Mouse (Mus musculus): ENCODE results near the gene Fbxw2.
"Not testable (repeated sequence)": the region's sequence is repeated elsewhere in the genome, so short reads cannot be mapped to it uniquely, and the experiment has no call there.

Fbxw2 gene

DNA sequence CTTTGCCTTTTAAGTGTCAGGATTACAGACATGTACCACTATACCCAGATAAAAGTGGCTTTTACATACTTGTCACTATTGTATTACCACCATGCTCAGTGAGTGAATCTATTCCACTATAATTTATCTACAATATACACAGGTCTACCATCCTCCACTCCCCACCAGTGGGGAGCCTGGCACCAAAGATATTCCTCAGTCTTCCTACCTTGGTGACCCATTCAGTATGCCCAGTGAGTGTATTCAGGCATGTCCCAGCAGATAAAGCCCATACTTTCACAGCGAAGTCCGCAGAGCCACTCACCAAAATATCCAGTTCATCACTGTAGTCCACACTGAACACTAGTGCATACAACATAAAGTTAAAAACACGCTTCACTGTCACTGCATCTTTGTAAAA, 15.3 kb downstream of the Fbxw2 start:
- DNase-seq, result no peak

DNA sequence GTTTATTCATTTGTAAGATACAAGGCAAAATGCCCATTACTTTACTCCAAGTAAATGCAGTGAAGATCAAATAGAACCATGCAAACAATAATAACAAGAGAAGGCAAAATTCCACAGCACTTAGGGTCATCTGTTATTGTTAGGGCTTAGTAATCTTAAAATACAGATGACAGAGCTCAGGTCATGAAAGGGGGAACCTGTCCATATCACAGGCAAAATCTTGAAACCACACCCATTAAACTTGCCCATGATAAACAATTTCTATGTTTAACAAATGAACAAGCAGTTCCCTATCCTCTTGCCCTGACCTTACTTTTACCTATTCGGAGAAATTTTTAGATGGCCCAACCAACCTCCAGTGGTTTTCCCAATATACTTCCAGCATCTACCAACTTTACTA, 16.5 kb downstream of the Fbxw2 start:
- no peak for DNase-seq

DNA sequence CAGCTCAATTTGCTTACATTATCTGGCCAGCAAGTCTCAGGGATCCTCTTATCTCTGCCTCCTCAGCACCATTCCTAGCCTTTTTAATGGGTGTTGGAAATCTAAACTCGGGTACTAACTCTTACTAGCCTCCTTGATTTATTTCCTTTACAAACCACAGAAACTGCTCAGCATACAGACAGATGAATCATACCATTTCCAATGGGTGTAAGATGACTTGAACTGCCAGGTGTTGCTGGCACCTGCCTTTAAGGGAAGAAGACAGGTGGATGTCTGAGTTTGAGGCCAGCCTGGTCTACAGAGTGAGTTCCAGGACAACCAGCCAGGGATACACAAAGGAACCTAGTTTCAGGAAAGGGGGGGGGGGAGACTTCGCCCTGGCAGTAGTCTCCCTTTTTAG, 18.1 kb downstream of the Fbxw2 start:
- DNase-seq, result no peak

DNA sequence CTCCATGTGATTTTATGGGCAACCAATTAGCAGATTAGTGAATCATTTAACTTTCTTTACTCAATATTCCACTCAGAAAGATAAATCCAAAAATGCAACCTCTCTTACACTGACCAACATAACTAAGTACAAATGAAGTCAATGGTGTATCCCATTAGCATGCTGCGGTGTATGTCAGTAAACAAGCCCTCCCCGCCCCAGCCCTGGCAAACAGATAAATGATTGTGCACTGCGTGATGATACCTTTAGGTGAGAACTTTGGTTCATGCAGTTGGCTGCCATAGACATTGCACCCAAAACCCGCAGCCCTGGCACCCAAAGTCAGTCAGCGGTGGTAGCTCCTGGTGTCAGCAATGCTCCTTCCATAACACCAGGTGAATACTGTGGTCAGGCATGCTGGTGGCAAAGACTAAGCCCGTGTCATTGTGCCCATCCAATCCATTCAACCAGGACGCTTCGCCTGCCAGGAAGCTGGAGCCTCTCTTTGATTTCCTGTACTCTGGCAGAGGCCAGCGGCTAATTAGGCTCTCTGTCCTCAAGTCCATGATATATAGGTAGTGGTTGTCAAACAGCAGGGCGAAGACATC, 20.7 kb downstream of the Fbxw2 start:
- DNase-seq, result no peak

DNA sequence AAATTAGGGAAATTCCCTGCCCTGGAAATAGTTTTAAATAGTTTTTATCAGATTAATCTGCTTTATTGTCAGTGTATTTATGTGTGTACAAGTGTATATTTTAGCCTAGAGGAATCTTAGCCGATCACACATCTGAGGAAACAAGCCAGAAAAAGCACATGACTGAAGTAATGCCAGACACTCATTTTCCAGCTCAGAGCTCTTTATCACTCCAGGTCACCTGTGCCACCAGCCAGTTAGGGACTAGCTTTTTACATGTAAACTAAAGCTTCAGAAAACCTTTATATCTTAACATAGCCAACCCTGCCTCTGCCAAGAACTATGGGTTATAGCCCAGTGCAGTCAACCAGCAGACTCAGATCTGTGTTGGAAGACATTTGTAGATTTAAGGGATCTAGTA, 21.3 kb downstream of the Fbxw2 start:
- DNase-seq, result no peak

DNA sequence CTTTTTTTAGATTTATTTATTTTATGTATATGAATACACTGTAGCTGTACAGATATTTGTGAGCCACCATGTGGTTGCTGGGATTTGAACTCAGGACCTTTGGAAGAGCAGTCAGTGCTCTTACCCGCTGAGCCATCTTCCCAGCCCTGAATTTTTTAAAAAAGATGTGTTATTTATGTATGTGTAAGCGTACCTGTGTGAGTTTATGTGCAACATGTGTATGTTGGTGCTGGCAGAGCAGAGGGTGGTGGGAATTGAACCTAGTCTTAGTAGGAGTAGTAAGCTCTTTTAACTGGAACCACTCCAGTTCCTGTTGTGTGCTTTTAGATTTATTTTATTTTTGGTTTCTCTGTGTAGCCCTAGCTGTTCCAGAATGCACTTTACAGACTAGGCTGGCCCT, 21.9 kb downstream of the Fbxw2 start:
- no peak for DNase-seq

DNA sequence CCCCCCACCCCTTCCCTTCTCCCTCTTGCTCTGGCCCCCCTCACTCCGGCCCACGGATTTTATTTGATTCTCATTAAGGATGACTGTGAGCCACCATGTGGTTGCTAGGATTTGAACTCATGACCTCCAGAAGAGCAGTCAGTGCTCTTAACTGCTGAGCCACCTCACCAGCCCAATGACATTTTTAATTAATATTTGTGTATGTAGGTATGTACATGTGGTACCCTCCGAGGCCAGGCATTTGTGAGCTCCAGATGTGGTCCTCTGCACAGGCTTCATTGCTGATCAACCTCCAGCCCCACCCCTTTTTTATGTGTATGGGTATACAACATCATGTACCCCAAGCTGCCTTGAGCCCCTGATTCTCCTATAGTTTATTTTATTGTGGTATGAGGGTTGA, 22.4 kb downstream of the Fbxw2 start:
- DNase-seq, result no peak

DNA sequence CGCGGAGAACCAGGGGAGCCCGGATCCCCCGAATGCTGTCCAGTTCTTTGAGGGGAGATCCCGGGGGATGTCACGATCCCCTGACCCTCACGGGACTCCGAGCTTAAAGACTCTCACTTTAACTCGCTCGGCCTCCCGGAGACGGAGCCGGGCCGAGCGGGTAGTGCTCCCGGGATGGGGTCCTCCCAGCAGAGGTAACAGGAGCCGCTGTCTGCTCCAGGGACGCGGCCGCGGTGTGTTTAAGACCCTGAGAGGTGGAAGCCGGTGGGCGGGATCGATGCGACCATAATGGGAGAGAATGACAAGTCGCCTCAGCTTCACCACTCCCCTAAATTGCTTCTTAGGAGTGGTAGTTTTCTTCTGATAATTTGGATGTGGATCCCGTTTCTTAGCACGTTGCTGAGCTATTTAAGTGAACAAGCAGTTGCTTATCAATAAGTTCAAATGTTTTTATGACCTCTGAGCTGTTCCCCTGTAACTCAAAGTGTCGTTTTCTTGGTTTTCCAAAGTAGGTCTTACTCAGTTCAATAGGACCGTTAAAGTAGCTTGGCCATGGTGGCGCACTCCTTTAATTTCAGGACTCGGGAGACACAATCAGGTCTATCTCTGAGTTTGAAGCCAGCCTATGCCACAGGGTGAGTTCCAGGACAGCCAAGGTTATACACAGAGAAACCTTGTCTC, 23.4 kb downstream of the Fbxw2 start:
- DNase-seq, result peak; percentile 43

DNA sequence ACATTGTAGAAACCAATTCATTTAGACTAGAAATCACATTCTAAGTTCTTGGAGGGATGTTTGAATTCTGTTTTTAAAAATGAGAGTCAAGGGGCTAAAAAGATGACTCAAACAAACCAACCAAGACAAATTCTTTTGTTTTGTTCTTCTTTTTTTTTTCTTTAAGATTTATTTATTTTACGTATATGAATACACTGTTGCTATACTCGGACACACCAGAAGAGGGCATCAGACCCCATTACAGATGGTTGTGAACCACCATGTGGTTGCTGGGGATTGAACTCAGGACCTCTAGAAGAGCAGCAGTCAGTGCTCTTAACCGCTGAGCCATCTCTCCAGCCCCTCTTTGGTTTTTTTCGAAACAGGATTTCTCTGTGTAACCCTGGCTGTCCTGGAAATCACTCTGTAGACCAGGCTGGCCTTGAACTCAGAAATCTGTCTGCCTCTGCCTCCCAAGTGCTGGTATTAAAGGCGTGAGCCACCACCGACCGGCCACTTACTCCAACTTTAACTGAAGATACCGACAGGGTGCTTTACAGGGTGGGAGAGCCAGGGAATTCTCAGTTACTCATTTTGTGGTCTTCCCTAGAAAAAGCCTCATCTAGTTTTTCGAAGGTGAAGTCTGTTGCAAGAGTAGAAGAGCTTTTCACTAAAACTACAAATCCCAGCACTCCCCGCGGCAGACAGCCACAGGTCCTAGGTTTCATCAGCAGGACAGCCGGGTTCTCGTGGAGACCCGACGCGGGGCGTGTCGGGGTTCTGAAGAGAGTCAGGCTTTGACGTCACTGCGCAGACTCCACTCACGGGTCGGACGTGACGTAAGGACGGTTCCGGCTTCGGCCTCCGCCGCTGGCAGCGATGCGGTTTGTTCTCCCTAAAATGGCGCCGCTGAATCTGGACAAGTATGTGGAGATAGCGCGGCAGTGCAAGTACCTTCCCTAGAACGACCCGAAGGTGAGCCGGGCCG, 24.3 kb downstream of the Fbxw2 start:
- DNase-seq, result peak; percentile 97

DNA sequence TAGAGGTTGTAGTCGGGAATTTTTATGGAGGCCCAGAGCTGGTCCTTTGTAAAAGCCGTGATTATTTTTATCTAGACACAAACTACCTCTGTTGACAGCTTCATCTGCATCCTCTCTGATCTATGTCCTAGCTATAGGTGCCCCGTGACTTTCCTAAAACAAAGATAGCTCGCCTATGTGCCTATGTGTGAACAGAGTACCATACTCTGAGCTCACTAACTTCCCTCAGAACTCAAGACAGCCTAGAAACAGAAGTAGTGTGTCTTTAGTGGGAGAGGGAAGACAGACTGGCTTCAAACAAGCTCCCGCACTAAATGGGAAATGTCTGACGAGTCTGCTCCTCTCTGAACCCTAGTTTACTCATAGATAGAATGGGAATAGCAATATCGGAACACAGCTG, 25.7 kb downstream of the Fbxw2 start:
- DNase-seq, result no peak

DNA sequence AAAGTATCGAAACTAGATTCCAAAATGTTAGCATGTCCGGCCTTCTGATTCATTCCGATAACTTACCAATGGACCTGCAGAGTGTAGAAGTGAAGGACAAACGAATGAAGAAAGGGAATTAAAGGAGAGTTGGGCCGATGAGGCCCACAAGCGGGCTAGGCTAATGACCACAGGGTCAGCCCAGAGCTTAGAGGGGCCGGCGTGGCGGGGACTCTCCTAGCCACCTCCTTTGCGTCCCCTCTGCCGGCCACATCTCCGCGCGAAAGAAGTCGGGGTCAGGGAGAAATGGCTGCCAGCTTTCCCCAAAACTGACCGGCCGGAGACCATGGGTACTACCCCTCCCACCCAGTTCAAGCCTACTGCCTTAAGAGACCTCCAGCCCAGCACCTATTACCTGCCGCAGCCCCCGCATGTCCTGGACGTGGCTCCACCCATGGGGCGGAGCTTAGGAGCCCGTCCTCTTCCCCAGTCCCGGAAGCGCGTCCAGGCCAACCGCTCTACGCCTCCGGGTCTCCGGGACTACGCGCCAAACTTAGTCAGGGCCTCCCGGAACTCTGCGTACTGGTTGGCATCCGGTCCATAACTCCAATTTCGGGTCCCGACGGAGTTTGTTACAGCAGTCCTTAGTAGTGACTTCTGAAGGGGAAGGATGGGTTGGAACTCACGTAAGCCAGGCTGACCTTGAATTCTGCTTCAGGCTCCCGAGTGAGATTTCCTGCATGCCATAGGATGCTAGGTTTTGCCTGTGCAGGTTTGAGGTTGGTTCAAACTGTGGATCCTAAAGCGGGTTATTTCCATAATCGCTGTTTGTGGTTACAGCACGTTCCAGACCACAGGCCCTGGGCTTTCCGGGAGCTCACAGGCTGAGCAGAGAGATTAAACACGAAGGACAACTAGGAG, 26.5 kb downstream of the Fbxw2 start, which contains the start of gene Rabepk:
TSS of gene Rabepk (minus strand) at position 556 of the 900 bp plus-strand sequence.
- peak; percentile 78 for DNase-seq

DNA sequence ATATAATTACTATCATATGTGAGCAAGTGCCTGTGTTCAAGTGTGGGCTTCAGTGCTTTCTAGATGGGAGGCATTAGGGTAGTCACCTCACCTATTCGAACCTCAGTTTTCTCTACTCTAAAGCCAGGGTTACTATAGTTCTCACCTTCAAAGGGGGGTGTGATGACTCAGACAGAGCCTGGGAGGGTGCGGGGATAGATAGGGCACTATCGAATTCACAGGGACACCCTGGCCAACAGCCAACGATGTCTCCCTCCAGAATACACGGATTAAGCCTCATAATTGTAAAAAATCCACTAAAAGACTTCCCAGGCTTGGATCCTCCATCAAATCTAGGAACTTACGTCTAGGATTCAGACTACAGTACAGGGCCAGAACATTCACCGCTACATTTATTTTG, 30.7 kb downstream of the Fbxw2 start:
- no peak for DNase-seq

DNA sequence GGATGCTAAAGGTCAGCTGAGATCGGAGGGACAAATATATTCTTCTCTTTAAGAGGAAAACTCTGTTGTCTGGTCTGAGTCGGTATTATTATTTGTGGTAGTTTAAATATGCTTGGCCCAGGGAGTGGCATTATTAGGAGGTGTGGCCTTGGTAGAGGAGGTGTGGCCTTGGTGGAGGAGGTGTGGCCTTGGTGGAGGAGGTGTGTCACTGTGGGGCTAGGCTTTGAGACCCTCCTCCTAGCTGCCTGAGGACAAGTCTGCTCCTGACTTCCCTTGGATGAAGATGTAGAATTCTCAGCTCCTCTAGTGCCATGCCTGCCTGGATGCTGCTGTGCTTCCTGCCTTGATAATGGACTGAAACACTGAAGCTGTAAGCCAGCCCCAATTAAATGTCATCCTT, 31.6 kb downstream of the Fbxw2 start:
- no peak for DNase-seq

DNA sequence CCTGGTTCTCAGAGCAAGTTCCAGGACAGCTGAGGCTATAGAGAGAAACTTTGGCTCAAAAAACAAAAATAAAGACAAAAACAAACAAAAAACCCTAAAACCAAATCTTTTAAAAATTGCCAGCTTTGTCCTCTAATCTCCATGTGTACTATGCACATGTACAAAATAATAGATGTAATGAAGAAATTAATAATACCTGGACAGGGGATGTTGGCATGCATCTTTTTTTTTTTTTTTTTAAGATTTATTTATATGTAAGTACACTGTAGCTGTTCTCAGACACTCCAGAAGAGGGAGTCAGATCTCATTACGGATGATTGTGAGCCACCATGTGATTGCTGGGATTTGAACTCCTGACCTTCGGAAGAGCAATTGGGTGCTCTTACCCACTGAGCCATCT, 33.6 kb downstream of the Fbxw2 start:
- DNase-seq, result not testable (repeated sequence)

DNA sequence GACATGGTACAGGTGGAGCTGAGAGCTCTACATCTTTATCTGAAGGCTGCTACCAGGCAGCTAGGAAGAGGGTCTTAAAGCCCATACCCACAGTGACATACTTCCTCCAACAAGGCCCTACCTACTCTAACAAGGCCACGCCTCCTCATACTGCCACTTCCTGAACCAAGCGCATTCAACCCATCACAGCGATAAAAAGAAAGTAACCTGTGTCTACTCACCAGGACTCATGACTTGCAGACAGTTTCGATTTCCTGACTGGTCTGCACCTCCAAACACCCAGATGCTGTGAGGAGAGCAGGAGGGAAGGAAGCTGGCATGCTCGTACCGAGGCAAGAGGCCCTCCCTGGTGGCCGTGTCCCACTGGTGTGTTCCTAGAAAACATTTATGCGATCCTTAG, 35.8 kb downstream of the Fbxw2 start:
- no peak for DNase-seq

DNA sequence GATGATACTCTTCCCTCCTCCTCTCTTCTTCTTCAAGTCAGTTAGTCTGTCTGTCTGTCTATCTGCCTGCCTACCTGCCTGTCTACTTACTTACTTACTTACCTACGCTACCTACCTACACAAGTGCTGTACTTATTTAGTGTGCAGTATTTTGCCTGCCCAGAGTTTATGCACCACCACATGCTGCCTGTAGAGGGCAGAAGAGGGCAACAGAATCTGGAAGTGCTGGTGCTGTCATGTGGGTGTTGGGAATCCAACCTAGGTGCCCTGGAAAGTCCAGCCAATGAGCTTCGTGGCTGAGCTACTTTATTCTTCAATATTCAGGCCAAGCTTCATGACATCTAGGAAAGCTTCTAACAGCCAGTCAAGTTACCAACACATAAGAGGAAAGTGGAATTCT, 42.0 kb downstream of the Fbxw2 start:
- no peak for DNase-seq

DNA sequence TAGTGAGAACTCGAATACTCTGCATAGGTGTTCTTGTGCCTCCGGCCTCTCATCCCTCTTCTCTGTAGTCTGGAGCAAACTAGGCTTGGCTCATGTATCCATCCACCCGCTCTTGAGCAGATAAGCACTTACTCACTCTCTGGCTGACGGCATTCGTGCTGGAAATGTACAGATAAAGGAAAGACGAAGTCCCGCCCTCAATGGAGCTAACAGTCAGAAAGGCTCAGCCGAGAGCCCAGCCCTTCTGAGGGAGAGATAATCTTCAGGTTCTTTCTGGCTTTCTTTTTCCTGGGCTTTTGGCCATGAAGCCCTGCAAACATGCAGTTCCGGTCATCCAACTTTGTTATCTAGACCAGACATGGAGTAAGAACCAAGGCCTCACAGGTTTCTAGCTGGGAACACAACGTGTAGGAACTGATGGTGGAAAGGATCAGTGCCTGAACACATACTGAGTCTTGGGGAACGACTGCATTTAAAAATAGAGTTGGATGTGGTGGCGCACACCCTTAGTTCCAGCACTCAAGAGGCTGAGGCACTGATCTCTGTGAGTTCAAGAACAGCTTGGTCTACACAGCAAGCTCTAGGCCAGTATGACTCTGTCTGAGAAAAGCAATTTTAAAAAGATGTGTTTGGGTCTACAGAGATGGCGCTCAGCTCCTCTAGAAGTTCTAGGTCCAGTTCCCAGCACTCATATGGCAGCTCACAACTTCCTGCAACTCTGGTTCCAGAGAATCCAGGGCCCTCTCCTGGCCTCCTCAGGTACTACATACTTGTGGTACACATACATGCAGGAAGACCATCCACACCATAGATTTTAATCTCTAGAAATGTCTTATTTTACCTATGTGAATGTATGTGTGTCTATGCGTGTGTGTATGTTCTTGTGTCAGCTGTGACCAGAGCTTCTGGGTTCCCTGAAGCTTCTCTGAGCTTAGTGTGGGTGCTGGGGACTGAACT, 42.8 kb downstream of the Fbxw2 start:
- no peak for DNase-seq

DNA sequence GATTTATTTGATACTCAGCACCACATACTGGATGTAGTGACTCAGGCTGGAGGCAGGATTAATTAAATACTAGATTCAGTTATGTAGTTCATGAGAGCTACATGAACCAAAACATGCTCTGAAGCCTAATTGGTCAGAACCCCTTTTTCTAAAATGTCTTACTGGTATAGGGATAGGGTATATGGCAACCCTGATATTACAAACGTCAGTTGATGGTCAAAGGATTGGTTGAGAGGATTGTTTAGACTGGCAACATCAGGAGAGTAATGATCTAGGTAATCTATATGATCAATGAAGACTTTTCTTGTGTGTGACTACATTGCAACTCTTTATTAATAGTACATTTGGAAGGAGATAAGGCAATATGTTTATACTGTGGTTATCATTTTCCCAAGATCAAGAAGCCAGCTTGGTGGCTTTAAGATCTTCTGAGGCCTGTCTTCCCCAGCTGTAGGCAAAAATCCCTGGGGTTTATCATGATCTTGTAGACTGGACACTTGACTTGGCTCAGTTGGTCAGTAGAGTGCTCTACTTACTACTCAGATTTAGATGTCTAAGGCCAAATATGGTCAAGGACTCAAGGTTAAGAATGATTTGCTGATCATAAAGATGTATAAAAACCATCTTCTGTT, 48.8 kb downstream of the Fbxw2 start:
- DNase-seq, result no peak

DNA sequence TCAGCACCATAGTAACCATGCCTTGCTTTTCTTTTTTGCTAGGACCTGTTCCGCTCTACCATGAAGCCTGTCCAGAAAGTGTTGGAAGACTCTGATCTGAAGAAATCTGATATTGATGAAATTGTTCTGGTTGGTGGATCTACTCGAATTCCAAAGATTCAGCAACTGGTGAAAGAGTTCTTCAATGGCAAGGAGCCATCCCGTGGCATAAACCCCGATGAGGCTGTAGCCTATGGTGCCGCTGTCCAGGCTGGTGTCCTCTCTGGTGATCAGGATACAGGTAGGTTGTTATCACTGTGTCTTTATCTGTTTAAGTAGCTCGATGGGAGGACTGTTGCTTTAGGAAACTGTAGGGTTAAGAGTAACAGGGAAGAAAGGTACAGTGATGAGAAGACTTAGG, 51.6 kb downstream of the Fbxw2 start:
- no peak for DNase-seq

DNA sequence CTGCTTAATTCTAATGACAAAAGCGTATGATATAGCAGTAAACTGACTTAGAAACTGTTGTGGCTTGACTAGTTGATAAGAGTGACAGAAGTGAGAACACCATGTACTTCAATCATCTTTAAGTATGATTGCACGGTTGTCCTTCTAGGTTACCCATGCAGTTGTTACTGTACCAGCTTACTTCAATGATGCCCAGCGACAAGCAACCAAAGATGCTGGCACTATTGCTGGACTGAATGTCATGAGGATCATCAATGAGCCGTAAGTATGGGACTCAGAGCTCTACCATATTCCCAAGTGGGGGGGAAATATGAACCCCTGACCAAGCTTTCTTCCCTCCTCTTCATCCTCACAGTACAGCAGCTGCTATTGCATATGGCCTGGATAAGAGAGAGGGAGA, 52.4 kb downstream of the Fbxw2 start:
- no peak for DNase-seq
